ENCODE assay signal across 24 mouse cellular contexts in the genomic region with DNA sequence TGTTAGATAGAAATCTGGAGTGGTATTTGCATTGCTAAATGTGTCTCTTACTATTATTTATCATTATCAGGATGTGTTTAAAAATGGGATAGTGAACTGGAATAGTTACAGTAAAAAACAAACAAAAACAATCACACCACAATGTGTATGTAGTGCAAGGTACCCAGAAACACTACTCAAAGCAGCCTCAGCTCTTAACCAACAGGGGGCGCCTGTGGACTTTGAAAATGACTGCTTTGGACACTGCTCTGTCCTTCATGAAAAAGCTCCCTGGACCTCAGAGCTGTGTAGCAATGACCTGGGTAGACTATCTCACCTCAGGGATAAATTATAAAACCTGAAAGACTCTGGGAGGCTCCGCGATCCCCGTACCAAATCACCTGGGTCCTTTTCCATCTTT. TPM values are rescaled to one million over a fixed set of nuclear protein-coding genes. Genes with fewer than 3 reads are reported as not detected.
DNase-seq lines count a peak whose midpoint lies in the region; ATAC-seq and TF ChIP-seq lines count a peak whose summit lies in the region.
"Had no signal": no experiment of that assay in that cellular context is flagged by ENCODE, and none has a peak within 500 bp of the region (broad histone marks: within the 10 kb centered on the region; RNA-seq: fewer than 3 reads in every experiment).

No protein-coding gene starts in this region.

- no peak overlapping the region for H3K4me3 ChIP-seq in gastrocnemius, adult 2 months
- no peak overlapping the region for H3K4me3 ChIP-seq in liver, embryonic 14.5 days (ENCODE audit: insufficient read depth in 1 of 2, low read depth in 2 of 2, low read length in 2 of 2)
- H3K4me3 ChIP-seq in liver, embryonic 11.5 days (ENCODE audit: low read depth, low read length) = no peak overlapping the region
- no peak overlapping the region for H3K4me3 ChIP-seq in MEL (ENCODE audit: control insufficient read depth in 1 of 2, insufficient read depth in 1 of 2, low read depth in 2 of 2, low read length in 2 of 2)
- H3K4me3 ChIP-seq: embryonic facial prominence, embryonic 10.5 days; erythroblast, embryonic 14.5 days; forebrain, embryonic 15.5 days; heart, adult 2 months; hindbrain, embryonic 12.5 days; intestine, embryonic 15.5 days; limb, embryonic 15.5 days had no signal

- intact Hi-C loops in gastrocnemius, adult 2 months (cut with DNase I) = no loop called here
- intact Hi-C loops in gastrocnemius, postnatal 36 days (cut with DNase I) = no loop called here

- H3K9me3 ChIP-seq in liver, embryonic 14.5 days (ENCODE audit: control insufficient read depth, low read length) = no peaks in the 10 kb centered on the region
- no peaks in the 10 kb centered on the region for H3K9me3 ChIP-seq in liver, embryonic 11.5 days (ENCODE audit: control insufficient read depth, low read length)
- no peaks in the 10 kb centered on the region for H3K9me3 ChIP-seq in MEL (replicated peaks; ENCODE audit: insufficient read depth, low read length)
- H3K9me3 ChIP-seq: embryonic facial prominence, embryonic 10.5 days; forebrain, embryonic 15.5 days; hindbrain, embryonic 12.5 days; intestine, embryonic 15.5 days; limb, embryonic 15.5 days had no signal

- WGBS in liver, embryonic 14.5 days (ENCODE audit: insufficient replicate concordance) = 48% methylated on average over 4 of the region's 4 CpGs
- 36% methylated on average over 4 of the region's 4 CpGs for WGBS in liver, embryonic 11.5 days

- no peaks in the 10 kb centered on the region for H3K36me3 ChIP-seq in liver, embryonic 14.5 days (replicated peaks; ENCODE audit: control insufficient read depth, insufficient read depth, low read depth)
- H3K36me3 ChIP-seq in liver, embryonic 11.5 days (ENCODE audit: control insufficient read depth, insufficient read depth, low read length) = no peaks in the 10 kb centered on the region
- no peaks in the 10 kb centered on the region for H3K36me3 ChIP-seq in MEL (ENCODE audit: control insufficient read depth in 1 of 2, insufficient read depth in 2 of 2, low read length in 2 of 2)
- H3K36me3 ChIP-seq: embryonic facial prominence, embryonic 10.5 days; forebrain, embryonic 15.5 days; hindbrain, embryonic 12.5 days; intestine, embryonic 15.5 days; limb, embryonic 15.5 days had no signal

- TF ChIP-seq EP300 in liver, embryonic 14.5 days (IDR thresholded peaks at IDR 0.05; ENCODE audit: low read depth) = no peak
- no peak for TF ChIP-seq EP300 in MEL (IDR thresholded peaks at IDR 0.05; ENCODE audit: low read depth in 1 of 2, low read length in 2 of 2)

- no peak for TF ChIP-seq RAD21 in MEL (IDR thresholded peaks at IDR 0.05; ENCODE audit: low read depth, low read length)

- H3K79me2 ChIP-seq in MEL (ENCODE audit: control insufficient read depth, insufficient read depth, low read length, poor library complexity) = no peaks in the 10 kb centered on the region

- no peak overlapping the region for H3K27ac ChIP-seq in gastrocnemius, adult 2 months
- no peak overlapping the region for H3K27ac ChIP-seq in liver, embryonic 14.5 days
- no peak overlapping the region for H3K27ac ChIP-seq in liver, embryonic 11.5 days (ENCODE audit: low read depth, low read length)
- no peak overlapping the region for H3K27ac ChIP-seq in MEL (ENCODE audit: control insufficient read depth, low read depth, low read length)
- H3K27ac ChIP-seq: embryonic facial prominence, embryonic 10.5 days; forebrain, embryonic 15.5 days; heart, adult 2 months; hindbrain, embryonic 12.5 days; intestine, embryonic 15.5 days; limb, embryonic 15.5 days; macrophage had no signal

- H3K27me3 ChIP-seq in liver, embryonic 14.5 days (ENCODE audit: control insufficient read depth, insufficient read depth, low read length) = no peaks in the 10 kb centered on the region
- no peaks in the 10 kb centered on the region for H3K27me3 ChIP-seq in liver, embryonic 11.5 days (replicated peaks; ENCODE audit: control insufficient read depth, insufficient read depth, low read length)
- no peaks in the 10 kb centered on the region for H3K27me3 ChIP-seq in MEL (ENCODE audit: control insufficient read depth in 1 of 2, insufficient read depth in 2 of 2, low read length in 2 of 2)
- H3K27me3 ChIP-seq: forebrain, embryonic 15.5 days; hindbrain, embryonic 12.5 days; intestine, embryonic 15.5 days; limb, embryonic 15.5 days had no signal

- H3K4me1 ChIP-seq in liver, embryonic 14.5 days (replicated peaks; ENCODE audit: control insufficient read depth in 2 of 2, insufficient read depth in 2 of 2, low read length in 1 of 2) = no peaks in the 10 kb centered on the region
- no peaks in the 10 kb centered on the region for H3K4me1 ChIP-seq in liver, embryonic 11.5 days (replicated peaks; ENCODE audit: control insufficient read depth, insufficient read depth, low read length)
- no peaks in the 10 kb centered on the region for H3K4me1 ChIP-seq in MEL (ENCODE audit: control insufficient read depth in 1 of 2, insufficient read depth in 2 of 2, low read length in 2 of 2)
- H3K4me1 ChIP-seq: embryonic facial prominence, embryonic 10.5 days; forebrain, embryonic 15.5 days; hindbrain, embryonic 12.5 days; intestine, embryonic 15.5 days; limb, embryonic 15.5 days had no signal

- no peak for TF ChIP-seq POLR2A in MEL (IDR thresholded peaks at IDR 0.05; ENCODE audit: control insufficient read depth in 1 of 2, insufficient read depth in 1 of 2, low read depth in 1 of 2, low read length in 2 of 2, poor library complexity in 1 of 2)

- peak; percentile 6; the same call in 1 of the 2 replicates for TF ChIP-seq CTCF in gastrocnemius, adult 2 months (IDR thresholded peaks at IDR 0.05)
- peak; percentile 28 for TF ChIP-seq CTCF in liver, embryonic 14.5 days (IDR thresholded peaks at IDR 0.05; ENCODE audit: low read depth)
- TF ChIP-seq CTCF in MEL (IDR thresholded peaks at IDR 0.05 in 2 of 3, conservative IDR thresholded peaks at IDR 0.05 in 1 of 3; ENCODE audit: control insufficient read depth in 1 of 3, insufficient read depth in 1 of 3, low read depth in 2 of 3, low read length in 3 of 3, poor library complexity in 1 of 3, severe bottlenecking in 1 of 3) = peak in 2 of 3 experiments; percentile 5 to 15; a peak in 2 of 6 replicates

- ATAC-seq in liver, embryonic 14.5 days (ENCODE audit: insufficient read depth) = no peak
- no peak for ATAC-seq in liver, embryonic 11.5 days (replicated peaks; ENCODE audit: low FRiP score)
- ATAC-seq: forebrain, embryonic 15.5 days; intestine, embryonic 15.5 days had no signal

- DNase-seq in gastrocnemius, adult 2 months = no peak
- DNase-seq in gastrocnemius, postnatal 36 days = no peak
- DNase-seq in liver, embryonic 14.5 days (ENCODE audit: low read depth in 3 of 3, low spot score in 3 of 3) = no peak
- DNase-seq in liver, embryonic 11.5 days (ENCODE audit: low spot score) = no peak
- no peak for DNase-seq in MEL (ENCODE audit: low read depth, low spot score)
- DNase-seq in lung, postnatal 36 days = peak; percentile 52
- DNase-seq in thymus, postnatal 10 days (ENCODE audit: low spot score in 2 of 2) = no peak
- DNase-seq in T-cell, adult 2 months (ENCODE audit: low spot score) = no peak
- DNase-seq: adrenal gland, adult 8-10 months; cerebellum, adult 9-10 months; heart, adult 2 months; midbrain, embryonic 14.5 days; right cerebral cortex, postnatal 14 days; thymus, postnatal 4 days had no signal

- H3K4me2 ChIP-seq in liver, embryonic 14.5 days (ENCODE audit: low read depth) = no peak overlapping the region
- H3K4me2 ChIP-seq in liver, embryonic 11.5 days = no peak overlapping the region
- H3K4me2 ChIP-seq: forebrain, embryonic 15.5 days; hindbrain, embryonic 12.5 days; intestine, embryonic 15.5 days; limb, embryonic 15.5 days had no signal

- no peak overlapping the region for H3K9ac ChIP-seq in liver, embryonic 14.5 days (replicated peaks)
- no peak overlapping the region for H3K9ac ChIP-seq in liver, embryonic 11.5 days (ENCODE audit: low read depth, low read length)
- no peak overlapping the region for H3K9ac ChIP-seq in MEL (ENCODE audit: control insufficient read depth, low read depth, low read length, poor library complexity, severe bottlenecking)
- H3K9ac ChIP-seq: forebrain, embryonic 15.5 days; hindbrain, embryonic 12.5 days; intestine, embryonic 15.5 days; limb, embryonic 15.5 days had no signal

TF ChIP-seq in MEL, 35 proteins besides CTCF, POLR2A, EP300 and RAD21:
- 0 out of 2 replicates have a peak, but pooled peaks have one; percentile 12 for TF ChIP-seq SMC3 (IDR thresholded peaks at IDR 0.05; ENCODE audit: low read depth, low read length)
- no peak for TF ChIP-seq POLR2AphosphoS5 (IDR thresholded peaks at IDR 0.05; ENCODE audit: borderline replicate concordance, low read depth, low read length)
TF ChIP-seq in MEL: peak in this region for 1.

RNA-seq across cellular contexts. Expression of a gene that starts 25.5 kb away (rescaled TPM):
- not detected for total RNA-seq in gastrocnemius, adult 2 months (2021)
- not detected for total RNA-seq in gastrocnemius, postnatal 36 days (2021)
- polyA plus RNA-seq in liver, embryonic 14.5 days (2012; rRNA removed) = not detected in 2 replicates
- not detected in 2 replicates for polyA plus RNA-seq in liver, embryonic 14.5 days (2014; fragmentation: Nextera tagmentation; extraction: Ambion mirVana)
- polyA plus RNA-seq in liver, embryonic 11.5 days (2014; fragmentation: Nextera tagmentation; extraction: Ambion mirVana) = not detected in 2 replicates
- total RNA-seq in MEL (2012; rRNA removed) = not detected in 2 replicates
- polyA plus RNA-seq in MEL (2012; ENCODE audit: insufficient read depth in 1 of 2, insufficient read length in 2 of 2, low read depth in 1 of 2, low replicate concordance in 2 of 2, missing spikeins in 1 of 2) = not detected
- total RNA-seq: adrenal gland, adult 8-10 months; gastrocnemius, adult 8-10 months; heart, adult 2 months; left cerebral cortex, postnatal 14 days had no signal
- polyA plus RNA-seq: embryonic facial prominence, embryonic 10.5 days; erythroblast, embryonic 14.5 days; forebrain, embryonic 15.5 days; heart, adult 2 months; heart, postnatal 0 days; hindbrain, embryonic 12.5 days; intestine, embryonic 15.5 days; macrophage; midbrain, embryonic 14.5 days had no signal

RNA-seq across cellular contexts. Expression of a gene that starts 50.5 kb away (rescaled TPM):
- total RNA-seq in gastrocnemius, adult 2 months (2021) = not detected
- not detected for total RNA-seq in gastrocnemius, postnatal 36 days (2021)
- polyA plus RNA-seq in liver, embryonic 14.5 days (2012; rRNA removed) = not detected in 2 replicates
- polyA plus RNA-seq in liver, embryonic 14.5 days (2014; fragmentation: Nextera tagmentation; extraction: Ambion mirVana) = not detected in 2 replicates
- polyA plus RNA-seq in liver, embryonic 11.5 days (2014; fragmentation: Nextera tagmentation; extraction: Ambion mirVana) = not detected in 2 replicates
- not detected in 2 replicates for total RNA-seq in MEL (2012; rRNA removed)
- polyA plus RNA-seq in MEL (2012; ENCODE audit: insufficient read depth in 1 of 2, insufficient read length in 2 of 2, low read depth in 1 of 2, low replicate concordance in 2 of 2, missing spikeins in 1 of 2) = not detected
- total RNA-seq: adrenal gland, adult 8-10 months; gastrocnemius, adult 8-10 months; heart, adult 2 months; left cerebral cortex, postnatal 14 days had no signal
- polyA plus RNA-seq: embryonic facial prominence, embryonic 10.5 days; erythroblast, embryonic 14.5 days; forebrain, embryonic 15.5 days; heart, adult 2 months; heart, postnatal 0 days; hindbrain, embryonic 12.5 days; intestine, embryonic 15.5 days; limb, embryonic 15.5 days; macrophage; midbrain, embryonic 14.5 days had no signal
